Mouse (Mus musculus) embryonic facial prominence, embryonic 11.5 days (tissue): ENCODE data around the gene Dclre1b. TPM values are rescaled to one million over a fixed set of nuclear protein-coding genes. Genes with fewer than 3 reads are reported as not detected.

Experiments used
- ATAC-seq: fragments of 200-750 bp; cut with Nextera tagmentation; replicated peaks from 2 replicates; pipeline ENCODE4 v1.8.0; 2017; ENCODE audit warnings: low read depth; ENCODE audit not compliant: insufficient number of reproducible peaks, low FRiP score, low TSS enrichment
- DNase-seq: peaks from one replicate; pipeline ENCODE4 v3.0.0-alpha.2; 2015; ENCODE audit warnings: low spot score
- H3K27ac ChIP-seq: fragments of 300-500 bp; sonication (generic); replicated peaks from 2 replicates; pipeline ENCODE4 v1.5.1; 2014; ENCODE audit warnings: mild to moderate bottlenecking, low read depth, low read length, control low read depth
- H3K27me3 ChIP-seq: fragments of 300-500 bp; sonication (generic); 2 replicates; pipeline ENCODE4 v1.6.1; 2014; ENCODE audit warnings: mild to moderate bottlenecking, low read length, moderate library complexity, mixed read lengths; ENCODE audit not compliant: control insufficient read depth, insufficient read depth
- H3K36me3 ChIP-seq: fragments of 300-500 bp; sonication (generic); replicated peaks from 2 replicates; pipeline ENCODE4 v1.6.1; 2014; ENCODE audit warnings: low read depth, mild to moderate bottlenecking, low read length, moderate library complexity, mixed read lengths; ENCODE audit not compliant: control insufficient read depth, insufficient read depth
- H3K4me1 ChIP-seq: fragments of 300-500 bp; sonication (generic); 2 replicates; pipeline ENCODE4 v1.6.1; 2014; ENCODE audit warnings: low read length, mixed read lengths; ENCODE audit not compliant: control insufficient read depth, insufficient read depth
- H3K4me2 ChIP-seq: fragments of 300-500 bp; sonication (generic); 2 replicates; pipeline ENCODE4 v1.6.1; 2014; ENCODE audit warnings: low read depth, mild to moderate bottlenecking, control low read depth, low read length, moderate library complexity
- H3K4me3 ChIP-seq: fragments of 300-500 bp; sonication (generic); 2 replicates; pipeline ENCODE4 v1.5.1; 2014; ENCODE audit warnings: low read depth, low read length, control low read depth
- H3K9ac ChIP-seq: fragments of 300-500 bp; sonication (generic); replicated peaks from 2 replicates; pipeline ENCODE4 v1.6.1; 2014; ENCODE audit warnings: mild to moderate bottlenecking, control low read depth, low read length
- H3K9me3 ChIP-seq: fragments of 300-500 bp; sonication (generic); replicated peaks from 2 replicates; pipeline ENCODE4 v1.6.1; 2016; ENCODE audit warnings: mild to moderate bottlenecking, low read length, inconsistent platforms, mixed read lengths; ENCODE audit not compliant: control insufficient read depth
- WGBS: fragments of 180-500 bp; shearing (Covaris S2); extraction: QIAGEN DNeasy Blood & Tissue Kit; methylation state at CpG from one replicate; pipeline ENCODE4 v1.1.7; 2014; 5-methylcytosine and 5-hydroxymethylcytosine counted together
- polyA plus RNA-seq: library from polyadenylated mRNA; unstranded; fragments of >200 nt; fragmentation: Nextera tagmentation; extraction: Ambion mirVana; gene quantifications from 2 replicates; pipeline ENCODE4 v1.2.1, GENCODE M21; 2014

Dclre1b gene
- polyA plus RNA-seq, 1 experiment from 2014 or later = 40.3 TPM

DNA sequence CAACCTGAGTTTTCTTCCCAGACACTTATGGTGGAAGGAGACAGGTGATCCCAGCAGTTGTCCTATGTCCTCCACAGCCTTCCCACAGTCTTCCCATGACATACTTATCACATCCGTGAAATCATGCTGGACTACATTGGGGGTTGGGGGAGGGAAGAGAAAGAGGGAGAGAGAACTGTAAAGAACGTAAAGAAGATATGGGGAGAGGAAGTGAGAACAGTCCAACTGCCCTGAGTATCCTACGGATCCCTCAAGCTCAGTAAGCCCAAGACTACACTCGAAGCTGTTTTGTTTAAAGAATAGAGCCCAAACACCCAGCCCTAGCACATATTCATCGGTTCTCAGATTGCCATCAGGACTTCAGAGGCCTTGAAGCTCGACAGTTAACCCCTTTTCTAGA, 30.6 kb downstream of the Dclre1b start:
- no peaks in the 10 kb centered on the region for H3K9me3 ChIP-seq
- H3K27me3 ChIP-seq = no peaks in the 10 kb centered on the region
- H3K4me1 ChIP-seq = no peaks in the 10 kb centered on the region
- no peak for ATAC-seq
- peaks cover 5% of the 10 kb centered on the region; the same call in 1 of the 2 replicates for H3K36me3 ChIP-seq
- H3K27ac ChIP-seq = no peak overlapping the region
- 81% methylated on average over 6 of the region's 6 CpGs for WGBS
- no peak overlapping the region for H3K4me2 ChIP-seq
- H3K4me3 ChIP-seq = no peak overlapping the region
- H3K9ac ChIP-seq = no peak overlapping the region
- no peak for DNase-seq

DNA sequence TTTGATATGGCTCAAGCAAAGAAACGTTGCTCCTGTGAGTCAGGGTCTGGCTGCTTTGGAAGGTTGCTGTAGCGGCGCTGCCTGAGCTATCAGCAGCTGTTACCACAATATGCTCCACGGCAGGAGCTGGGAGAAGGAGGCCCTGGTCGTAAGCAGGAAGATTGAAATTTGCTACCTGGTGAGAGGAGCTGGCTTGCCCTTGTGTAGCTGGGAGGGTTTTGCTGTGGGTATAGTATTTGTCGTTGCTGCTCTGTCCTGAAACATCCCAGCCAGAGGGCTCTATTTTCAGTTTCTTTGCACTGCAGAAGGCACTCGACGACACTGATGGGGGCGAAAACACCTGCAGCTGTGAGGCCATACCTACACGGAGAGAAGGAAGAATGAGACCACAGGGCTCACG, 31.3 kb downstream of the Dclre1b start:
- DNase-seq (no peak), ATAC-seq (no peak)
- H3K27me3 ChIP-seq = no peaks in the 10 kb centered on the region
- no peak overlapping the region for H3K4me3 ChIP-seq
- no peak overlapping the region for H3K4me2 ChIP-seq
- H3K9me3 ChIP-seq = no peaks in the 10 kb centered on the region
- WGBS = 92% methylated on average over 11 of the region's 11 CpGs
- no peak overlapping the region for H3K27ac ChIP-seq
- no peaks in the 10 kb centered on the region for H3K4me1 ChIP-seq
- no peak overlapping the region for H3K9ac ChIP-seq
- H3K36me3 ChIP-seq = peaks cover 5% of the 10 kb centered on the region; the same call in 1 of the 2 replicates

DNA sequence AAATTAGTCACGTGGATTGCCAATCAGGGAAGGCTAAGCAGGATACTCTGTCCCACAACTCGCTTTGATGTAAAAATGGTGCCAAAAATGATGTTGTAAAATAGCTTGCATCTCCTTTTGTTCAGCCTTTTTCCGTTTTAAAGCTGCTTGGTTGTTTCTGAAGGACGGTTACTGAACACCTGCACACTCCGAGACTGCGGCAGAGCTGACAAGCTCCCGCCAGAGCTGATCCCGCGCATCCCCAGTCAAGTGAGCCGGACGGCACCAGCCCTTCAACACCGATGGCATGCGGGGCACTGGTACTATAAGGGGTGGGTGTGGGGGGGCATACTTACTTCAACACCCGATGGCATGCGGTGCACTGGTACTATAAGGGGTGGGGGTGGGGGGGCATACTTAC, 35.2 kb downstream of the Dclre1b start:
- no peak for ATAC-seq
- Histone ChIP-seq H3K9ac (no peak overlapping the region), H3K4me1 (no peaks in the 10 kb centered on the region), H3K27ac (no peak overlapping the region), H3K4me3 (no peak overlapping the region), H3K4me2 (no peak overlapping the region), H3K36me3 (peaks cover 5% of the 10 kb centered on the region; the same call in 1 of the 2 replicates), H3K9me3 (no peaks in the 10 kb centered on the region), H3K27me3 (no peaks in the 10 kb centered on the region)
- DNase-seq = no peak
- whole genome bisulfite sequencing = 90% methylated on average over 15 of the region's 15 CpGs

DNA sequence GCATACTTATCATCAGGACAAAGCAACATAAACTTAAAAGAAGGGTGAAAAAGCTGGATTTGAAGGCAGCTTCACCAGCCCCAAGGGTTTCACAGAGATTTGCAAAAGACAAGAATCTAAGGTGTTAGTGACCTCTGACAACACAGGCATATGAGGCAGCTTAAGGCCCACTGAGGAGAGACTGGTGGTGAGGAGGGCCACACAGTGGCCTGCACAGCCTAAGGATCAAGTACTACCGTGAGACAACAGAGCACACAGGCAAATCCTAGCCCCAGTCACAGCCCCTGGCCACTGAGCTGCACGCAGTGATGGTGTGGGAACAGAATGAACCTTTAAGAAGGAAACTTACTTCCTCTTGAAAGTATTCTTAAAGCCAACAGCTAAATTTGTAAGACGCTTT, 35.7 kb downstream of the Dclre1b start:
- no peak overlapping the region for H3K4me2 ChIP-seq
- ATAC-seq = no peak
- no peak overlapping the region for H3K27ac ChIP-seq
- 77% methylated on average over 3 of the region's 3 CpGs for WGBS
- no peak overlapping the region for H3K9ac ChIP-seq
- no peak for DNase-seq
- no peaks in the 10 kb centered on the region for H3K27me3 ChIP-seq
- no peaks in the 10 kb centered on the region for H3K4me1 ChIP-seq
- H3K36me3 ChIP-seq = peaks cover 5% of the 10 kb centered on the region; the same call in 1 of the 2 replicates
- no peaks in the 10 kb centered on the region for H3K9me3 ChIP-seq
- no peak overlapping the region for H3K4me3 ChIP-seq

- DNase-seq (no peak), ATAC-seq (no peak)
- Histone ChIP-seq H3K9me3 (no peaks in the 10 kb centered on the region), H3K4me2 (no peak overlapping the region), H3K27ac (no peak overlapping the region), H3K4me3 (no peak overlapping the region), H3K27me3 (no peaks in the 10 kb centered on the region), H3K4me1 (no peaks in the 10 kb centered on the region), H3K9ac (no peak overlapping the region), H3K36me3 (peaks cover 5% of the 10 kb centered on the region; the same call in 1 of the 2 replicates)
- 91% methylated on average over 4 of the region's 4 CpGs for whole genome bisulfite sequencing
Measured at GRCm38 (mm10) chr3:103772846-103773245, 36.4 kb downstream of the Dclre1b start.

DNA sequence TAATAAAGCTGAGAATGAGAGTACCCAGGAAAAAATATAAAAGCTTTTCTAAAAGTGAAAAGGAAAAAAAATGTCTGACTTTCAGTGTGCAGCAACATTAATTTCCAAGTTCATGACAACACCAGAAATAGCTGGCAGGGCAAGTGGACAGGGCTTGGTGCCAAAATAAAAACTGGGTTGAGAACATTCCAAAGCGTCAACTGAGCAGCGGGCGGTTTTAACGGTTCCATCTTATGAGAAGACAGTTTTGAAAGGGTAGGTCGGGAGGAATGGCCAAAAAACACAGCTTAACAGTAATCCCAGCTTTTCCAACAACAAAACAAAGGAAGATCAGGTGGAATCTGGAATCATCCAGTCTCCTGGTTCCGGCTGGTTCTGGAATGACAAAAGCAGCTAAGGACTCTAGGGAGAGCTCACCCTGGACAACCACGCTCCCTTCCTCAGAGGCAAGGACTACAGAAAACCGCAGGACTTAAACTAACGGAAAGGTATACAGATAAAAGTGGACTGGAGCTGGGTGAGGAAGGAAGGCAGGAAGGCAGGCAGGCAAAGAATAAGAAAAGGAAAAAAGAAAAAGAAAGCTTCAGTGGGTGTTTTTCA, 37.6 kb downstream of the Dclre1b start:
- no peak overlapping the region for H3K27ac ChIP-seq
- ATAC-seq (no peak), DNase-seq (no peak)
- H3K36me3 ChIP-seq = no peaks in the 10 kb centered on the region
- 85% methylated on average over 9 of the region's 9 CpGs for WGBS
- H3K4me3 ChIP-seq = no peak overlapping the region
- no peaks in the 10 kb centered on the region for H3K9me3 ChIP-seq
- no peaks in the 10 kb centered on the region for H3K27me3 ChIP-seq
- H3K4me2 ChIP-seq = no peak overlapping the region
- no peaks in the 10 kb centered on the region for H3K4me1 ChIP-seq
- no peak overlapping the region for H3K9ac ChIP-seq

- Histone ChIP-seq H3K27ac (no peak overlapping the region), H3K4me1 (no peaks in the 10 kb centered on the region), H3K4me2 (no peak overlapping the region), H3K27me3 (no peaks in the 10 kb centered on the region), H3K36me3 (no peaks in the 10 kb centered on the region; the same call in 1 of the 2 replicates), H3K4me3 (no peak overlapping the region), H3K9ac (no peak overlapping the region), H3K9me3 (no peaks in the 10 kb centered on the region)
- WGBS = 74% methylated on average over 3 of the region's 3 CpGs
- DNase-seq (no peak), ATAC-seq (no peak)
Measured at GRCm38 (mm10) chr3:103766789-103767188, 42.5 kb downstream of the Dclre1b start.

- no peaks in the 10 kb centered on the region for H3K4me1 ChIP-seq
- H3K27me3 ChIP-seq = no peaks in the 10 kb centered on the region
- peaks cover 3% of the 10 kb centered on the region for H3K36me3 ChIP-seq
- H3K4me3 ChIP-seq = no peak overlapping the region
- H3K9me3 ChIP-seq = no peaks in the 10 kb centered on the region
- H3K4me2 ChIP-seq = no peak overlapping the region
- no peak for ATAC-seq
- WGBS = 89% methylated on average over 5 of the region's 5 CpGs
- no peak overlapping the region for H3K27ac ChIP-seq
- DNase-seq = no peak
- H3K9ac ChIP-seq = no peak overlapping the region
Measured at GRCm38 (mm10) chr3:103759261-103759970, 49.8 kb downstream of the Dclre1b start.
